Mouse (Mus musculus) neural tube, embryonic 13.5 days (tissue): Measurements from ENCODE around the gene Prdx5. TPM values are rescaled to one million over a fixed set of nuclear protein-coding genes. Genes with fewer than 3 reads are reported as not detected.

Experiments used
- ATAC-seq: fragments of 200-750 bp; cut with Nextera tagmentation; 2 replicates; pipeline ENCODE4 v1.8.0; 2017; ENCODE audit warnings: low read depth, mild to moderate bottlenecking, moderate TSS enrichment, moderate library complexity
- H3K27ac ChIP-seq: fragments of 300-500 bp; sonication (generic); replicated peaks from 2 replicates; pipeline ENCODE4 v1.5.1; 2015; ENCODE audit warnings: moderate library complexity, mild to moderate bottlenecking, inconsistent platforms
- H3K27me3 ChIP-seq: fragments of 300-500 bp; sonication (generic); 2 replicates; pipeline ENCODE4 v1.6.1; 2015; ENCODE audit warnings: mild to moderate bottlenecking, inconsistent platforms
- H3K36me3 ChIP-seq: fragments of 300-500 bp; sonication (generic); 2 replicates; pipeline ENCODE4 v1.6.1; 2015; ENCODE audit warnings: mild to moderate bottlenecking, inconsistent platforms
- H3K4me1 ChIP-seq: fragments of 300-500 bp; sonication (generic); replicated peaks from 2 replicates; pipeline ENCODE4 v1.6.1; 2015; ENCODE audit warnings: inconsistent platforms
- H3K4me2 ChIP-seq: fragments of 300-500 bp; sonication (generic); 2 replicates; pipeline ENCODE4 v1.6.1; 2015; ENCODE audit warnings: inconsistent platforms, mild to moderate bottlenecking, moderate library complexity
- H3K4me3 ChIP-seq: fragments of 300-500 bp; sonication (generic); 2 replicates; pipeline ENCODE4 v1.5.1; 2015; ENCODE audit warnings: mild to moderate bottlenecking, inconsistent platforms
- H3K9ac ChIP-seq: fragments of 300-500 bp; sonication (generic); 2 replicates; pipeline ENCODE4 v1.6.1; 2015; ENCODE audit warnings: moderate library complexity, mild to moderate bottlenecking, inconsistent platforms
- H3K9me3 ChIP-seq: fragments of 300-500 bp; sonication (generic); 2 replicates; pipeline ENCODE4 v1.6.1; 2016; ENCODE audit warnings: inconsistent platforms
- WGBS: fragments of 180-500 bp; shearing (Covaris S2); methylation state at CpG from one replicate; pipeline ENCODE4 v1.1.7; 2015; 5-methylcytosine and 5-hydroxymethylcytosine counted together
- polyA plus RNA-seq: library from polyadenylated mRNA; unstranded; fragments of >200 nt; fragmentation: Nextera tagmentation; extraction: Ambion mirVana; gene quantifications from 2 replicates; pipeline ENCODE4 v1.2.1, GENCODE M21; 2015

Gene Prdx5
- polyA plus RNA-seq, 1 experiment from 2014 or later: 294 TPM

- Histone ChIP-seq H3K4me3 (peak within 1 kb of the TSS; percentile 75), H3K4me1 (peaks cover 43% of the 10 kb centered on the region), H3K27ac (peak within 1 kb of the TSS; percentile 92), H3K9me3 (no peaks in the 10 kb centered on the region), H3K9ac (peak within 1 kb of the TSS; percentile 91), H3K27me3 (peaks cover 45% of the 10 kb centered on the region), H3K4me2 (peak within 1 kb of the TSS; percentile 97), H3K36me3 (no peaks in the 10 kb centered on the region)
- ATAC-seq: peak; percentile 94
- under 1% methylated on average over 66 of the region's 66 CpGs for WGBS
These were observed 12.0 kb upstream of the Prdx5 start, which contains the start of gene Esrra for GRCm38 (mm10) chr19:6921647-6922567. Gene Esrra (minus strand): TSS chr19:6921813.

GRCm38 (mm10) chr19:6920741-6921636 is 11.1 kb upstream of the Prdx5 start:
- 2% methylated on average over 48 of the region's 48 CpGs for WGBS
- ATAC-seq: peak; percentile 41

GRCm38 (mm10) chr19:6919876-6920740 is 10.2 kb upstream of the Prdx5 start:
- Histone ChIP-seq H3K36me3 (no peaks in the 10 kb centered on the region), H3K27ac (no peak overlapping the region), H3K9me3 (no peaks in the 10 kb centered on the region), H3K27me3 (peaks cover 27% of the 10 kb centered on the region), H3K9ac (peak overlapping the region; percentile 91), H3K4me1 (peaks cover 29% of the 10 kb centered on the region), H3K4me2 (peak overlapping the region; percentile 97), H3K4me3 (peak overlapping the region; percentile 75)
- no peak for ATAC-seq
- 40% methylated on average over 8 of the region's 8 CpGs for WGBS

More at GRCm38 (mm10) chr19:6920741-6921636, 11.1 kb upstream of the Prdx5 start:
- H3K9ac ChIP-seq: peak overlapping the region; percentile 91
- peaks cover 36% of the 10 kb centered on the region for H3K27me3 ChIP-seq
- H3K4me3 ChIP-seq: peak overlapping the region; percentile 75
- H3K4me2 ChIP-seq: peak overlapping the region; percentile 97
- H3K4me1 ChIP-seq: peaks cover 38% of the 10 kb centered on the region
- peak overlapping the region; percentile 92 for H3K27ac ChIP-seq
- H3K36me3 ChIP-seq: no peaks in the 10 kb centered on the region
- no peaks in the 10 kb centered on the region for H3K9me3 ChIP-seq

- H3K4me2 ChIP-seq: peak overlapping the region; percentile 97
- H3K9ac ChIP-seq: no peak overlapping the region
These were observed 9.5 kb upstream of the Prdx5 start for GRCm38 (mm10) chr19:6919431-6919830.

GRCm38 (mm10) chr19:6918321-6918720 is 8.4 kb upstream of the Prdx5 start:
- Histone ChIP-seq H3K27ac (no peak overlapping the region), H3K9ac (no peak overlapping the region), H3K9me3 (no peaks in the 10 kb centered on the region), H3K4me3 (no peak overlapping the region), H3K4me1 (peaks cover 23% of the 10 kb centered on the region), H3K36me3 (peaks cover 10% of the 10 kb centered on the region), H3K27me3 (peaks cover 9% of the 10 kb centered on the region), H3K4me2 (no peak overlapping the region)
- WGBS: 91% methylated on average over 4 of the region's 4 CpGs
- ATAC-seq: no peak

More at GRCm38 (mm10) chr19:6919431-6919830, 9.5 kb upstream of the Prdx5 start:
- Histone ChIP-seq H3K9me3 (no peaks in the 10 kb centered on the region), H3K4me3 (no peak overlapping the region), H3K27ac (no peak overlapping the region), H3K36me3 (no peaks in the 10 kb centered on the region), H3K27me3 (peaks cover 20% of the 10 kb centered on the region), H3K4me1 (peaks cover 23% of the 10 kb centered on the region)
- ATAC-seq: no peak

GRCm38 (mm10) chr19:6916496-6916895 is 6.6 kb upstream of the Prdx5 start:
- H3K27ac ChIP-seq: no peak overlapping the region
- no peaks in the 10 kb centered on the region for H3K27me3 ChIP-seq
- peaks cover 28% of the 10 kb centered on the region for H3K36me3 ChIP-seq
- no peak overlapping the region for H3K9ac ChIP-seq
- H3K4me1 ChIP-seq: peaks cover 26% of the 10 kb centered on the region
- H3K4me3 ChIP-seq: no peak overlapping the region
- H3K4me2 ChIP-seq: no peak overlapping the region
- ATAC-seq: no peak
- WGBS: 78% methylated on average over 4 of the region's 4 CpGs
- H3K9me3 ChIP-seq: no peaks in the 10 kb centered on the region

GRCm38 (mm10) chr19:6915276-6915675 is 5.4 kb upstream of the Prdx5 start:
- no peak overlapping the region for H3K27ac ChIP-seq
- no peaks in the 10 kb centered on the region for H3K27me3 ChIP-seq
- no peak overlapping the region for H3K4me3 ChIP-seq
- H3K36me3 ChIP-seq: peaks cover 34% of the 10 kb centered on the region
- WGBS: 91% methylated on average over 4 of the region's 4 CpGs
- H3K4me2 ChIP-seq: no peak overlapping the region
- no peaks in the 10 kb centered on the region for H3K9me3 ChIP-seq
- no peak for ATAC-seq
- peaks cover 24% of the 10 kb centered on the region for H3K4me1 ChIP-seq
- H3K9ac ChIP-seq: no peak overlapping the region

GRCm38 (mm10) chr19:6914540-6914939 is 4.6 kb upstream of the Prdx5 start:
- 93% methylated on average over 9 of the region's 9 CpGs for WGBS
- H3K4me1 ChIP-seq: peaks cover 17% of the 10 kb centered on the region
- H3K4me3 ChIP-seq: no peak overlapping the region
- no peak overlapping the region for H3K27ac ChIP-seq
- no peaks in the 10 kb centered on the region for H3K27me3 ChIP-seq
- no peak overlapping the region for H3K4me2 ChIP-seq
- no peak overlapping the region for H3K9ac ChIP-seq
- no peaks in the 10 kb centered on the region for H3K9me3 ChIP-seq
- peaks cover 34% of the 10 kb centered on the region for H3K36me3 ChIP-seq
- ATAC-seq: no peak

GRCm38 (mm10) chr19:6913991-6914390 is 4.1 kb upstream of the Prdx5 start:
- Histone ChIP-seq H3K4me2 (no peak overlapping the region), H3K4me1 (peaks cover 17% of the 10 kb centered on the region), H3K9me3 (no peaks in the 10 kb centered on the region), H3K9ac (no peak overlapping the region), H3K36me3 (peaks cover 34% of the 10 kb centered on the region), H3K4me3 (no peak overlapping the region), H3K27me3 (no peaks in the 10 kb centered on the region), H3K27ac (no peak overlapping the region)
- 92% methylated on average over 11 of the region's 11 CpGs for WGBS
- ATAC-seq: no peak

GRCm38 (mm10) chr19:6913036-6913435 is 3.1 kb upstream of the Prdx5 start:
- no peak for ATAC-seq
- Histone ChIP-seq H3K4me1 (peaks cover 26% of the 10 kb centered on the region), H3K9ac (no peak overlapping the region), H3K36me3 (peaks cover 34% of the 10 kb centered on the region), H3K27me3 (no peaks in the 10 kb centered on the region), H3K4me2 (no peak overlapping the region), H3K27ac (no peak overlapping the region), H3K9me3 (no peaks in the 10 kb centered on the region), H3K4me3 (no peak overlapping the region)
- WGBS: 88% methylated on average over 6 of the region's 6 CpGs

GRCm38 (mm10) chr19:6912205-6912970 is 2.5 kb upstream of the Prdx5 start:
- 95% methylated on average over 15 of the region's 15 CpGs for WGBS
- H3K9ac ChIP-seq: no peak overlapping the region
- peaks cover 33% of the 10 kb centered on the region for H3K4me1 ChIP-seq
- no peak overlapping the region for H3K4me3 ChIP-seq
- H3K9me3 ChIP-seq: no peaks in the 10 kb centered on the region
- ATAC-seq: no peak
- peaks cover 34% of the 10 kb centered on the region for H3K36me3 ChIP-seq
- H3K27ac ChIP-seq: no peak overlapping the region
- H3K4me2 ChIP-seq: no peak overlapping the region
- H3K27me3 ChIP-seq: no peaks in the 10 kb centered on the region
